Comparison of ENCODE assay signal across 8 mouse cellular contexts in genomic region chr12:119026311-119026710, GRCm38 (mm10).
DNase-seq lines count a peak whose midpoint lies in the region; ATAC-seq and TF ChIP-seq lines count a peak whose summit lies in the region.

No protein-coding gene starts in this region.

- H3K4me2 ChIP-seq in heart, embryonic 12.5 days = no peak overlapping the region
- H3K4me2 ChIP-seq in embryonic facial prominence, embryonic 14.5 days (ENCODE audit: low read depth, low read length) = no peak overlapping the region

- H3K79me2 ChIP-seq in heart, adult 2 months (replicated peaks; ENCODE audit: control insufficient read depth, insufficient read depth, low read length) = no peaks in the 10 kb centered on the region

- peak; percentile 33 to 59 for DNase-seq in heart, adult 2 months
- DNase-seq in 416B (ENCODE audit: low read depth) = peak; percentile 65
- DNase-seq in ZHBTc4 (ENCODE audit: low read depth, low spot score) = peak; percentile 66
- peak; percentile 49 for DNase-seq in embryonic facial prominence, embryonic 14.5 days (ENCODE audit: low spot score)
- DNase-seq in kidney, postnatal 14 days = peak; percentile 66
- peak; percentile 61 for DNase-seq in lung, postnatal 36 days
- peak; percentile 13 to 21 for DNase-seq in thymus, postnatal 36 days

- H3K4me1 ChIP-seq in heart, adult 2 months (ENCODE audit: control insufficient read depth, insufficient read depth, low read length) = no peaks in the 10 kb centered on the region
- no peaks in the 10 kb centered on the region for H3K4me1 ChIP-seq in heart, embryonic 12.5 days (replicated peaks)
- peaks cover 8% of the 10 kb centered on the region for H3K4me1 ChIP-seq in embryonic facial prominence, embryonic 14.5 days (ENCODE audit: control insufficient read depth, insufficient read depth, low read length)

- TF ChIP-seq EP300 in heart, adult 2 months (IDR thresholded peaks at IDR 0.05; ENCODE audit: insufficient read depth, low read depth, low read length) = no peak

- 42% methylated on average over 1 of the region's 1 CpGs for WGBS in heart, adult 2 months
- 58% methylated on average over 1 of the region's 1 CpGs for WGBS in heart, embryonic 12.5 days
- 67% methylated on average over 1 of the region's 1 CpGs for WGBS in embryonic facial prominence, embryonic 14.5 days

- no peak overlapping the region for H3K27ac ChIP-seq in heart, adult 2 months
- H3K27ac ChIP-seq in heart, embryonic 12.5 days (ENCODE audit: poor library complexity, severe bottlenecking) = no peak overlapping the region
- no peak overlapping the region for H3K27ac ChIP-seq in embryonic facial prominence, embryonic 14.5 days (replicated peaks; ENCODE audit: low read depth, low read length)

- H3K36me3 ChIP-seq in heart, adult 2 months (ENCODE audit: control insufficient read depth, insufficient read depth, low read length) = no peaks in the 10 kb centered on the region
- no peaks in the 10 kb centered on the region for H3K36me3 ChIP-seq in heart, embryonic 12.5 days
- H3K36me3 ChIP-seq in embryonic facial prominence, embryonic 14.5 days (ENCODE audit: control insufficient read depth, insufficient read depth, low read length) = no peaks in the 10 kb centered on the region

- TF ChIP-seq POLR2A in heart, adult 2 months (IDR thresholded peaks at IDR 0.05; ENCODE audit: insufficient read depth, low read depth, low read length) = no peak

- H3K9ac ChIP-seq in heart, adult 2 months (ENCODE audit: low read depth, low read length) = no peak overlapping the region
- no peak overlapping the region for H3K9ac ChIP-seq in heart, embryonic 12.5 days
- H3K9ac ChIP-seq in embryonic facial prominence, embryonic 14.5 days (ENCODE audit: low read depth, low read length) = no peak overlapping the region

- ATAC-seq in heart, embryonic 12.5 days (ENCODE audit: insufficient number of reproducible peaks, low FRiP score) = no peak
- ATAC-seq in embryonic facial prominence, embryonic 14.5 days (ENCODE audit: low read depth) = 0 out of 2 replicates have a peak, but pooled peaks have one; percentile 30

- H3K27me3 ChIP-seq in heart, adult 2 months (ENCODE audit: control insufficient read depth, insufficient read depth, low read length) = no peaks in the 10 kb centered on the region
- H3K27me3 ChIP-seq in heart, embryonic 12.5 days (replicated peaks) = no peaks in the 10 kb centered on the region
- no peaks in the 10 kb centered on the region for H3K27me3 ChIP-seq in embryonic facial prominence, embryonic 14.5 days (replicated peaks; ENCODE audit: control insufficient read depth, insufficient read depth, low read length)

- 0 out of 2 replicates have a peak, but pooled peaks cover 3% of the 10 kb centered on the region for H3K9me3 ChIP-seq in heart, embryonic 12.5 days (replicated peaks)
- no peaks in the 10 kb centered on the region for H3K9me3 ChIP-seq in embryonic facial prominence, embryonic 14.5 days (ENCODE audit: control insufficient read depth, low read length)

- intact Hi-C loops in heart, adult 2 months (cut with DNase I) = loop anchor here (2.0 kb wide), 1 partner anchor 298 kb away; no protein-coding TSS in a partner anchor

- TF ChIP-seq CTCF in heart, adult 2 months (IDR thresholded peaks at IDR 0.05) = peak; percentile 88

- no peak overlapping the region for H3K4me3 ChIP-seq in heart, adult 2 months
- no peak overlapping the region for H3K4me3 ChIP-seq in heart, embryonic 12.5 days
- no peak overlapping the region for H3K4me3 ChIP-seq in embryonic facial prominence, embryonic 14.5 days (ENCODE audit: low read depth, low read length)
